Mouse (Mus musculus): Measurements from ENCODE around the gene Dock6. TPM values are rescaled to one million over a fixed set of nuclear protein-coding genes. Genes with fewer than 3 reads are reported as not detected.

The Dock6 gene
- polyA plus RNA-seq, 1 experiment from 2014 or later: 15.1 TPM

DNA sequence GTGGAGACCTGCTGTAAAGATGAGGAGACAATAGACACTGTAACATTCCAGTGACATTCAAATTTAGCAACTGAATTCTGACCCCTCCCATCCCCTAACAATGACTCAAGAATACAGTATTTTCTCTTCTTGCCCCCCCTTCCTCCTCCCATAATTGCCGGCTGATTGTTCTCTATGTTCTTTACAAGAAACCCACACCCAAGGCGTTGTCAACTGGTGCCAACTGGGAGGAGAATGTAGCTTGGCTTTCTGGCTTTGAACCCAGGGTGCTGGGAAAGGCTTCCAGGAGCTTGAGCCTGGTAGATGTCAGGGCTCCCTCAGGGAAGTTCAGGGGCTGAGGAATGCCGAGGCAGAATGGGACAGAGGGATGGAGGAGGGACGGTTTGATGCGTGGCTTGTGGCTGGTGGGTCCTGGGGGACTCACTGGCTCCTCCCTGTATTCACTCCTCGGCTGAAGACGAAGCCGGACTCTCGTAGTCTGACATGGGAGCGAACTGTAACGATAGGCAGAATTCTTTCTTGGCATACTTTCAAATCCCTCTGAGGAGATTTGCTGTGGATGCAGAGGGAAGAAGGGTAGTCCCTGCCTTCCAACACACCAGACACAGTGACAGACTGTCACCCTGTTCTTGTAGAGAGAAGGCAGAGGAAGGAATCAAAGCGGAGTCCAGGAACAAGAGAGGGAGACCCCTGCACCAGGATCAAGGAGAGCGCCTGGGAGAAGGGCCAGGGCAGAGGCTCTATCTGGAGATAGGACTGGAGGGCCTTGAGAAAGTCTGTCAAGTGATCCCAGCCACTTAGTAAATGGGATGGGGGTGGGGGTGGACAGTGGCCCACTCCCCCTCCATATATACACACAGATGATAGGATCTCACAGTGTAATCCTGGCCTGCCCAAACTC lies 83.7 kb downstream of the Dock6 start:
- H3K27ac ChIP-seq (ENCODE audit: low read depth, low read length): no peak overlapping the region; the same call in 1 of the 2 replicates
- no peaks in the 10 kb centered on the region for H3K36me3 ChIP-seq (ENCODE audit: control insufficient read depth, insufficient read depth, low read length)
- H3K27me3 ChIP-seq (ENCODE audit: control insufficient read depth, insufficient read depth, low read length): no peaks in the 10 kb centered on the region
- H3K4me2 ChIP-seq: no peak overlapping the region
- peak overlapping the region; percentile 12; the same call in 1 of the 2 replicates for H3K9ac ChIP-seq (ENCODE audit: low read length)
- no peaks in the 10 kb centered on the region for H3K9me3 ChIP-seq (ENCODE audit: control insufficient read depth, low read length)
- no peaks in the 10 kb centered on the region for H3K4me1 ChIP-seq (ENCODE audit: control insufficient read depth, insufficient read depth, low read length)
- no peak overlapping the region for H3K4me3 ChIP-seq (ENCODE audit: low read depth, low read length)
- whole genome bisulfite sequencing: 66% methylated on average over 13 of the region's 13 CpGs
- ATAC-seq (ENCODE audit: low FRiP score) (no peak), DNase-seq (ENCODE audit: low spot score, missing footprints) (no peak)

DNA sequence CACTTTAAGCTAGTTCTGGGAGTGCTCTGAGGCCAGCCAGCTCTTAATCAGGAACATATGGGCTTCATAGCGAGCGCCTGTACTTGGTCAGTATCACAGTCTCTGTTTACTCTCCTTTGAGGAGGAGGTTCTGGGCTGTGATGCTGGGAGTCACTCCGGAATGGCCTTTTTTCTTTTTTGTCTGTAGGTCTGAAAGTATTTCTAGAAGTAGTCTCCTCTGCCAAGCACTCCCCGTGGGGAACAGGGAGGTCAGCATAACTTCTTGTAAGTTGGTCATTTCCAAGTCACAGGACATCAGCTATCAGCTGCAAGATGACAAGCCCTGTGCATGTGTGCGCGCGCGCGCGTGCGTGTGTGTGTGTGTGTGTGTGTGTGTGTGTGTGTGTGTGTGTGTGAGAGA lies 84.5 kb downstream of the Dock6 start:
- DNase-seq (ENCODE audit: low spot score, missing footprints): no peak
- Histone ChIP-seq H3K9me3 (ENCODE audit: control insufficient read depth, low read length) (no peaks in the 10 kb centered on the region), H3K27me3 (ENCODE audit: control insufficient read depth, insufficient read depth, low read length) (no peaks in the 10 kb centered on the region), H3K9ac (ENCODE audit: low read length) (no peak overlapping the region), H3K36me3 (ENCODE audit: control insufficient read depth, insufficient read depth, low read length) (no peaks in the 10 kb centered on the region), H3K4me2 (no peak overlapping the region), H3K27ac (ENCODE audit: low read depth, low read length) (no peak overlapping the region), H3K4me1 (ENCODE audit: control insufficient read depth, insufficient read depth, low read length) (no peaks in the 10 kb centered on the region), H3K4me3 (ENCODE audit: low read depth, low read length) (no peak overlapping the region)
- no peak for ATAC-seq (ENCODE audit: low FRiP score)
- WGBS: 81% methylated on average over 11 of the region's 11 CpGs

DNA sequence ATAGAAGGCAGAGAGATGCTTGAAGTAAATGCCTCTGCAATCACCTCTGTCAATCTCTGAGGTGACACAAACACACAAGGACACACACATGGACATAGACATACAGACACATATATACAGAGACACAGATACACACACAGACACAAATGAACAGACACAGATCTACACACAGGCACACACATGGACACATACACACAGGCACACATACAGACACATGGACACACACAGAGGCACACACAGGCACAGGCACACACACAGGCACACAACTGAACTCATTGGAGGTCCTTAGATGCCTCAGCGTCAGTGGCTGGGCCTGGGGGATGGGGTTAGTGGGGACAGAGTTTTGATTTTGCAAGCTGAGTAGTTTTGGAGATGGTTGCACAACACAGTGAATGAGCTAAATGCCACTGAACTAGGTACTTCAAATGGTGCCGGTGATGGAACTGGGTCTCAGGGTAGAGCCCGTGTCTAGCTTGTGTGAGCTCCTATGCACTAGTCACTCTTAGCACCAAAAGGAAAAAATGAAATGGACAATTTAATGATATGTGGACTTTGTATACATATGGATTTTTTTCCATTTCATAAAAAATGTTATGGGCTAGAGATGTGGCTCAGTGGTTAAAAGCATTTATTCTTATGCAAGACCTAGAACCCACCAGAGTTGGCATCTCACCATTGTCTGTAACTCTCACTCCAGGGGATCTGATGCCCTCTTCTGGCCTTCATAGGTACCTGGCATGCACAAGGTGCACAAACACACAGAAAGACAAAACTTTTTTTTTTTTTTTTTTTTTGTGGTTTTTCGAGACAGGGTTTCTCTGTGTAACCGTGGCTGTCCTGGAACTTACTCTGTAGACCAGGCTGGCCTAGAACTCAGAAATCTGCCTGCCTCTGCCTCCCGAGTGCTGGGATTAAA lies 88.1 kb downstream of the Dock6 start:
- Histone ChIP-seq H3K9me3 (ENCODE audit: control insufficient read depth, low read length) (no peaks in the 10 kb centered on the region), H3K4me2 (no peak overlapping the region), H3K27ac (ENCODE audit: low read depth, low read length) (no peak overlapping the region), H3K36me3 (ENCODE audit: control insufficient read depth, insufficient read depth, low read length) (no peaks in the 10 kb centered on the region), H3K27me3 (ENCODE audit: control insufficient read depth, insufficient read depth, low read length) (no peaks in the 10 kb centered on the region), H3K9ac (ENCODE audit: low read length) (no peak overlapping the region), H3K4me3 (ENCODE audit: low read depth, low read length) (no peak overlapping the region), H3K4me1 (ENCODE audit: control insufficient read depth, insufficient read depth, low read length) (peaks cover 2% of the 10 kb centered on the region)
- 95% methylated on average over 6 of the region's 6 CpGs for WGBS
- ATAC-seq (ENCODE audit: low FRiP score) (no peak), DNase-seq (ENCODE audit: low spot score, missing footprints) (no peak)

DNA sequence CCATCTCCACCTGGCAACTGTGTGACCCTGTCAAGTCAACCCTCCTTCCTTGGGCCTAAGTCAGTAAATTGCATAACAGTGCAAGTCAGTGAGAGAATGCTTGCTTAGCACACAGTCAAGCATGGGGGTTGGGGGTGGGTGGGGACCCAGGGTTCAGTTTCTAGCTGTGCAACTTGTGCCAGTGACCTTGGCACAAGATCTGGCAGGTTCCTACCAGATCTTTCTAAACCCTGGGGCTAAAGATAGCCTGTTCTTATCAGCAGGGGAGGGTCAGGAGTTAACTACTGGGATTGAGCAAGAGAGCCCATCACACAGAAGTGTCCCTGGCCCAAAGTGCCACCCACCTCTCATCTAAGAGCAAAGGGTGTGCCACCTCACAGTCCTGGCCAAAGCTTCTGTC lies 90.3 kb downstream of the Dock6 start:
- DNase-seq (ENCODE audit: low spot score, missing footprints): no peak
- no peak overlapping the region for H3K27ac ChIP-seq (ENCODE audit: low read depth, low read length)

DNA sequence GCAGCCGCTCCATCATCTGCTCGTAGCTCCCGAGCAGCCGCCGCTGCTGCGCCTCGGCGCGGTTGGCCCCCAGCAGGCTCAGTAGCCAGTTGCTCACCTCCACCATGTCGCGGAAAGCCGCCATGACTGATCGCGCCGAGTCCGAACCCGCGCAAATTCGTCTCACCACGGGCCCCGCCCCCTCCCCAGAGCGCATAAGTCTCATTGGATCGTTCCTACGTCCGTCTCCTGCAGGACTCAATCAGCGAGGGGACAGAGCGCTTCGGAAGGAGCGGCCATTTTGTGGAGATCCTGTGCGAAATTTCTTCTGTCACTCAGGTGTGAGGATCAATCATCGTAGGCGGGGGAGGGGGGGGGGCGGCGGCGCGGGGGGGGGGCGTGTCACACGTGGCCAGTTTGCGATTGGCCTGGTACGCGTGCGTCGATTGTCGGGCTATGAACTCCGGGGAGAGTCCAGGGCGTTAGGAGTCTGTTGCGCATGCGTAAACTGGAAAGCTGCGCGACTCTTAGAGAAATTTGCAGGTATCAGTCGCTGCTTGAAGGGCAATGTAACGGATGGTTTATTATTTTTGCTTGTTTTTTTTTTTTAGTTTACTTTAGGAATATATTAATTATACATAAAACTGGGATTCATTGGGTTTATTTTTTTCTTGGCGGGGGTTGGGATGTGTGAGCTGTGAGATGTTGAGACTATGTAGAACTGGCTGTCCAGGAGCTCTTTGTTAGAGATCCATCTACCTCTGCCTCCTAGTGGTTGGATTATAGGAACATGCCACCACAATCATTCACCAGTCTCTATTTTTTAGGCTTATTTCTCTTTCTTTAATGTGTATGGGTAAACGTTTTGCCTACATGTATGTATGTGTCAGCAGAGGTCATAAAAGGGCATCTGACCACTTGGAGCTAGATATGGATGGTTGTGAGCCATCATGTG lies 92.0 kb downstream of the Dock6 start, which contains the start of gene Spc24:
Spc24 (minus strand) TSS at position 149 of the 934 bp plus-strand sequence.
- no peaks in the 10 kb centered on the region for H3K9me3 ChIP-seq (ENCODE audit: control insufficient read depth, low read length)
- H3K27me3 ChIP-seq (ENCODE audit: control insufficient read depth, insufficient read depth, low read length): no peaks in the 10 kb centered on the region
- WGBS: 1% methylated on average over 49 of the region's 54 CpGs
- peak within 1 kb of the TSS; percentile 77 for H3K4me2 ChIP-seq
- peak within 1 kb of the TSS; percentile 83 for H3K4me3 ChIP-seq (ENCODE audit: low read depth, low read length)
- DNase-seq (ENCODE audit: low spot score, missing footprints): peak; percentile 99
- peak within 1 kb of the TSS; percentile 30; the same call in 1 of the 2 replicates for H3K27ac ChIP-seq (ENCODE audit: low read depth, low read length)
- ATAC-seq (ENCODE audit: low FRiP score): peak; percentile 98
- peaks cover 4% of the 10 kb centered on the region; the same call in 1 of the 2 replicates for H3K36me3 ChIP-seq (ENCODE audit: control insufficient read depth, insufficient read depth, low read length)
- H3K4me1 ChIP-seq (ENCODE audit: control insufficient read depth, insufficient read depth, low read length): peaks cover 10% of the 10 kb centered on the region
- H3K9ac ChIP-seq (ENCODE audit: low read length): peak within 1 kb of the TSS; percentile 83

More for the DNA sequence above, 90.3 kb downstream of the Dock6 start:
- no peak overlapping the region for H3K9ac ChIP-seq (ENCODE audit: low read length)
- H3K4me3 ChIP-seq (ENCODE audit: low read depth, low read length): no peak overlapping the region
- peaks cover 10% of the 10 kb centered on the region for H3K4me1 ChIP-seq (ENCODE audit: control insufficient read depth, insufficient read depth, low read length)
- H3K4me2 ChIP-seq: no peak overlapping the region
- no peak for ATAC-seq (ENCODE audit: low FRiP score)
- no peaks in the 10 kb centered on the region for H3K27me3 ChIP-seq (ENCODE audit: control insufficient read depth, insufficient read depth, low read length)
- no peaks in the 10 kb centered on the region for H3K36me3 ChIP-seq (ENCODE audit: control insufficient read depth, insufficient read depth, low read length)
- H3K9me3 ChIP-seq (ENCODE audit: control insufficient read depth, low read length): no peaks in the 10 kb centered on the region

DNA sequence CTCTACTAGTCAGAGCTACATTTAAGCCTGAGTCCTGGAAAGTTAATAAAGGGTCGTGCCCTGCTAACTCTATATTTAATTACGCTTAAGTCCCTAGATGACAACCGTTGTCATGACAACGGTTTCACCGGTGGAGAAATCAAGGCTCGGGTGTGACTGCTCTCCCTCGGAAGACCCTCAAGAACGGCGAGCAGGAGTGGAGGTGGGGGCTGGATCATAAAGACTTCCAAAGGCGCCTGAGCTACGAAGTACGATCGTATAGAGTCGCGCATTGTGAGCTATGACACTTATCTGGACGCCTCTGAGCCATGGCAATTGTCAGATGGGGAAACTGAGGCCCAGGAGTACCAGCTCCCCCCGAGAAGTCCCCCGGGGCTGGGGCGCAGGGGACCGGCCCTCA lies 92.7 kb downstream of the Dock6 start:
- Histone ChIP-seq H3K4me1 (ENCODE audit: control insufficient read depth, insufficient read depth, low read length) (peaks cover 10% of the 10 kb centered on the region), H3K4me3 (ENCODE audit: low read depth, low read length) (peak overlapping the region; percentile 83), H3K36me3 (ENCODE audit: control insufficient read depth, insufficient read depth, low read length) (peaks cover 4% of the 10 kb centered on the region; the same call in 1 of the 2 replicates), H3K9me3 (ENCODE audit: control insufficient read depth, low read length) (no peaks in the 10 kb centered on the region), H3K27ac (ENCODE audit: low read depth, low read length) (no peak overlapping the region), H3K4me2 (peak overlapping the region; percentile 77), H3K9ac (ENCODE audit: low read length) (peak overlapping the region; percentile 83), H3K27me3 (ENCODE audit: control insufficient read depth, insufficient read depth, low read length) (no peaks in the 10 kb centered on the region)
- ATAC-seq (ENCODE audit: low FRiP score) (no peak), DNase-seq (ENCODE audit: low spot score, missing footprints) (peak; percentile 90)
- 0% methylated on average over 20 of the region's 20 CpGs for WGBS

DNA sequence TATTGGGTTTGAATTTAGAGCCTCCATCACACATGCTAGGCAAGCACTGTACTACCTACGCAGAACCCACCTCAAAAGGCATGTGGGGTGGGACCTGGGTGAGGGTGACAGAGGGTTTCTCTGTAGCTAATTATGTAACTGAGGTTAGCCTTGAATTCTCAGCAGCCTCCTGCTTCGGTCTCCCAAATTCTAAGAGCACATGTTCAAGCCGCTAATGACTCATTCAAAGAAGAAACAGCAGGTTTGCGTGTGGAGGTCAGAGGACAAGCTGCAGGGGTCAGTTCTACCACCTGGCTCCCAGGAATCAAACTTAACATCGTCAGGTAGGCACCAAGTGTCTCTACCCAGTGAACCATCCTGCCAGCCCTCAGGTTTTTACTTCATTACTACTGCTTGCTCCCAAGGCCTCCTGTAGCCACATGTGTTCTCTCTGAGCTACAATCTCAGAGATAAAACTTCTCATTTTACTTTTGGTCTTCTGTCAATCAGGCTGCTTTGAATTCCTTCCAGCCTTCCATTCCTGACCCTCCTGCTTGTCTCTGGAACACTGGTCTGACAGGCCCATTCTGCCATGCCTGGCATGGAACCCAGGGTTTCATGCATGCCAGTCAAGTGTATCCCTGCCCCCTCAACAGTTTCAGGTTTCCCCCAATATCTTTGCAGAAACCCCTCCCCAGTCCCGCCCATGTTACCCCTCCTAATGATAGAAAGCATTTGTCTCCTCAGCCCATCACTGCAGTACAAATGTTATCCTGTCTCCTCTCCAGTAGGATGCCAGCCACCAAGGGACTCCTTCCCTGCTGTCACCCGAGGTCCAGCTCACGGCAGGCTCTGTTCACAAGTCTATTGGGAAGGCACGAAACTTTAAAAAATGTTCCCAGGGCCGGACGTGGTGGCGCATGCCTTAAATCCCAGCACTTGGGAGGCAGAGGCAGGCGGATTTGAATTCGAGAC lies 93.6 kb downstream of the Dock6 start:
- H3K27ac ChIP-seq (ENCODE audit: low read depth, low read length): no peak overlapping the region
- H3K4me1 ChIP-seq (ENCODE audit: control insufficient read depth, insufficient read depth, low read length): peaks cover 10% of the 10 kb centered on the region
- H3K9ac ChIP-seq (ENCODE audit: low read length): peak overlapping the region; percentile 83
- H3K27me3 ChIP-seq (ENCODE audit: control insufficient read depth, insufficient read depth, low read length): no peaks in the 10 kb centered on the region
- peak overlapping the region; percentile 77 for H3K4me2 ChIP-seq
- DNase-seq (ENCODE audit: low spot score, missing footprints): no peak
- WGBS: 65% methylated on average over 14 of the region's 14 CpGs
- peaks cover 4% of the 10 kb centered on the region; the same call in 1 of the 2 replicates for H3K36me3 ChIP-seq (ENCODE audit: control insufficient read depth, insufficient read depth, low read length)
- no peak for ATAC-seq (ENCODE audit: low FRiP score)
- no peaks in the 10 kb centered on the region for H3K9me3 ChIP-seq (ENCODE audit: control insufficient read depth, low read length)
- H3K4me3 ChIP-seq (ENCODE audit: low read depth, low read length): peak overlapping the region; percentile 83

All from midbrain, embryonic 11.5 days (tissue).